Mouse (Mus musculus) kidney, adult 2 months (tissue): Measurements from ENCODE around the gene Zcchc17. TPM values are rescaled to one million over a fixed set of nuclear protein-coding genes. Genes with fewer than 3 reads are reported as not detected.

Source experiments
- DNase-seq: peaks from one replicate; pipeline ENCODE4 v3.0.0; 2021
- H3K27ac ChIP-seq: fragments of 200-500 bp; 2 replicates; pipeline ENCODE4 v1.5.1; 2012; ENCODE audit warnings: low read depth, low read length, control low read depth, inconsistent platforms; ENCODE audit not compliant: insufficient read depth
- H3K27me3 ChIP-seq: fragments of 200-500 bp; replicated peaks from 2 replicates; pipeline ENCODE4 v1.6.1; 2012; ENCODE audit warnings: mild to moderate bottlenecking, moderate library complexity, low read length, inconsistent platforms; ENCODE audit not compliant: control insufficient read depth, insufficient read depth
- H3K36me3 ChIP-seq: fragments of 200-500 bp; 2 replicates; pipeline ENCODE4 v1.6.1; 2012; ENCODE audit warnings: mild to moderate bottlenecking, moderate library complexity, low read length, inconsistent platforms; ENCODE audit not compliant: control insufficient read depth, insufficient read depth
- H3K4me1 ChIP-seq: fragments of 200-500 bp; 2 replicates; pipeline ENCODE4 v1.6.1; 2011; ENCODE audit warnings: low read length; ENCODE audit not compliant: control insufficient read depth, insufficient read depth
- H3K4me3 ChIP-seq: fragments of 200-500 bp; 2 replicates; pipeline ENCODE4 v1.5.1; 2011; ENCODE audit warnings: mild to moderate bottlenecking, low read depth, low read length, control low read depth; ENCODE audit not compliant: insufficient read depth
- CTCF ChIP-seq: fragments of 200-500 bp; conservative IDR thresholded peaks from 2 replicates; pipeline ENCODE4 v1.5.1; 2011; ENCODE audit warnings: low read depth, mild to moderate bottlenecking, control low read depth, low read length, moderate library complexity, mixed read lengths; ENCODE audit not compliant: insufficient read depth, insufficient read length
- POLR2A ChIP-seq: fragments of 200-500 bp; IDR thresholded peaks from one replicate; pipeline ENCODE4 v1.6.1; 2011; ENCODE audit warnings: low read depth, low read length, control low read depth
- WGBS: fragments of 180-500 bp; shearing (Covaris S2); methylation state at CpG from one replicate; pipeline ENCODE4 v1.1.7; 2018; 5-methylcytosine and 5-hydroxymethylcytosine counted together
- polyA plus RNA-seq: library from polyadenylated mRNA; depleted of rRNA; stranded (reverse); fragments of >200 nt; gene quantifications from 2 replicates; pipeline ENCODE4 v1.2.3, GENCODE M21; 2012

Gene Zcchc17
- polyA plus RNA-seq, 1 experiment, result 22.7 TPM

GRCm38 (mm10) chr4:130286531-130286930 is 73.2 kb downstream of the Zcchc17 start:
- DNase-seq, result no peak
- Histone ChIP-seq H3K36me3 (no peaks in the 10 kb centered on the region), H3K27ac (no peak overlapping the region), H3K4me1 (no peaks in the 10 kb centered on the region), H3K27me3 (no peaks in the 10 kb centered on the region), H3K4me3 (no peak overlapping the region)
- 55% methylated on average over 3 of the region's 3 CpGs for WGBS
- TF ChIP-seq CTCF (no peak), POLR2A (no peak)

- no peak for DNase-seq
- H3K27me3 ChIP-seq, result no peaks in the 10 kb centered on the region
- H3K4me3 ChIP-seq, result no peak overlapping the region
- no peaks in the 10 kb centered on the region for H3K4me1 ChIP-seq
- no peak overlapping the region for H3K27ac ChIP-seq
- no peaks in the 10 kb centered on the region for H3K36me3 ChIP-seq
- TF ChIP-seq CTCF (no peak), POLR2A (no peak)
- 79% methylated on average over 9 of the region's 9 CpGs for WGBS
Observed at GRCm38 (mm10) chr4:130283826-130284225, 75.9 kb downstream of the Zcchc17 start.

GRCm38 (mm10) chr4:130282856-130283255 is 76.9 kb downstream of the Zcchc17 start:
- no peaks in the 10 kb centered on the region for H3K4me1 ChIP-seq
- H3K27me3 ChIP-seq, result no peaks in the 10 kb centered on the region

GRCm38 (mm10) chr4:130279105-130279504 is 80.6 kb downstream of the Zcchc17 start, which contains the start of gene Serinc2:
Gene Serinc2 (minus strand): TSS chr4:130279205.
- TF ChIP-seq POLR2A, result no peak
- TF ChIP-seq CTCF, result no peak
- Histone ChIP-seq H3K36me3 (no peaks in the 10 kb centered on the region), H3K4me3 (no peak within 1 kb of the TSS), H3K27ac (no peak within 1 kb of the TSS), H3K4me1 (no peaks in the 10 kb centered on the region), H3K27me3 (no peaks in the 10 kb centered on the region)
- WGBS, result 59% methylated on average over 2 of the region's 2 CpGs
- no peak for DNase-seq

More at GRCm38 (mm10) chr4:130282856-130283255, 76.9 kb downstream of the Zcchc17 start:
- Histone ChIP-seq H3K36me3 (no peaks in the 10 kb centered on the region), H3K4me3 (no peak overlapping the region), H3K27ac (no peak overlapping the region)
- DNase-seq, result no peak
- no peak for TF ChIP-seq POLR2A
- TF ChIP-seq CTCF, result no peak
- 86% methylated on average over 5 of the region's 5 CpGs for WGBS

- DNase-seq, result no peak
- no peaks in the 10 kb centered on the region for H3K27me3 ChIP-seq
- H3K4me1 ChIP-seq, result no peaks in the 10 kb centered on the region
- 70% methylated on average over 7 of the region's 7 CpGs for WGBS
- H3K36me3 ChIP-seq, result no peaks in the 10 kb centered on the region
- TF ChIP-seq POLR2A (no peak), CTCF (no peak)
- no peak overlapping the region for H3K27ac ChIP-seq
- no peak overlapping the region for H3K4me3 ChIP-seq
Observed at GRCm38 (mm10) chr4:130276573-130277176, 83.1 kb downstream of the Zcchc17 start.

- WGBS, result 65% methylated on average over 5 of the region's 5 CpGs
- Histone ChIP-seq H3K36me3 (no peaks in the 10 kb centered on the region), H3K27ac (no peak overlapping the region), H3K27me3 (no peaks in the 10 kb centered on the region), H3K4me1 (no peaks in the 10 kb centered on the region), H3K4me3 (no peak overlapping the region)
- DNase-seq, result no peak
- TF ChIP-seq POLR2A (no peak), CTCF (no peak)
Observed at GRCm38 (mm10) chr4:130275823-130276105, 84.0 kb downstream of the Zcchc17 start.

- no peak overlapping the region for H3K27ac ChIP-seq
- peak; percentile 56 for DNase-seq
- 4% methylated on average over 62 of the region's 62 CpGs for WGBS
Observed at GRCm38 (mm10) chr4:130275016-130275822, 84.5 kb downstream of the Zcchc17 start.

More at GRCm38 (mm10) chr4:130275016-130275822, 84.5 kb downstream of the Zcchc17 start:
- Histone ChIP-seq H3K36me3 (no peaks in the 10 kb centered on the region), H3K27me3 (no peaks in the 10 kb centered on the region), H3K4me1 (no peaks in the 10 kb centered on the region), H3K4me3 (peak overlapping the region; percentile 43)
- TF ChIP-seq POLR2A (no peak), CTCF (no peak)
